Mouse (Mus musculus): ENCODE results near the gene Gm10715.
"Not testable (repeated sequence)": the region's sequence is repeated elsewhere in the genome, so short reads cannot be mapped to it uniquely, and the experiment has no call there.

Gene Gm10715

DNA sequence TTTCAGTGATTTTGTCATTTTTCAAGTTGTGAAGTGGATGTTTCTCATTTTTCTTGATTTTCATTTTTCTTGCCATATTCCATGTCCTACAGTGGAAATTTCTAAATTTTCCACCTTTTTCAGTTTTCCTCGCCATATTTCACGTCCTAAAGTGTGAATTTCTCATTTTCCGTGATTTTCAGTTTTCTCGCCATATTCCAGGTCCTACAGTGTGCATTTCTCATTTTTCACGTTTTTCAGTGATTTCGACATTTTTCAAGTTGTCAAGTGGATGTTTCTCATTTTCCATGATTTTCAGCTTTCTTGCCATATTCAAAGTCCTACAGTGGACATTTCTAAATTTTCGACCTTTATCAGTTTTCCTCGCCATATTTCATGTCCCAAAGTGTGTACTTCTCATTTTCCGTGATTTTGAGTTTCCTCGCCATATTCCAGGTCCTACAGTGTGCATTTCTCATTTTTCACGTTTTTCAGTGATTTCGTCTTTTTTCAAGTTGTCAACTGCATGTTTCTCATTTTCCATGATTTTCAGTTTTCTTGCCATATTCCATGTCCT lies 11.7 kb upstream of the Gm10715 start, which contains the start of gene Gm10717:
Gene Gm10717, plus strand, starts transcription at position 506 of the 556 bp plus-strand sequence.
- not testable (repeated sequence) for DNase-seq (ENCODE audit: low read depth)

DNA sequence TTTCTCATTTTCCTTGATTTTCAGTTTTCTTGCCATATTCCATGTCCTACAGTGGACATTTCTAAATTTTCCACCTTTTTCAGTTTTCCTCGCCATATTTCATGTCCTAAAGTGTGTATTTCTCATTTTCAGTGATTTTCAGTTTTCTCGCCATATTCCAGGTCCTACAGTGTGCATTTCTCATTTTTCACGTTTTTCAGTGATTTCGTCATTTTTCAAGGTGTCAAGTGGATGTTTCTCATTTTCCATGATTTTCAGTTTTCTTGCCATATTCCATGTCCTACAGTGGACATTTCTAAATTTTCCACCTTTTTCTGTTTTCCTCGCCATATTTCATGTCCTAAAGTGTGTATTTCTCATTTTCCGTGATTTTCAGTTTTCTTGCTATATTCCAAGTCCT lies 11.0 kb upstream of the Gm10715 start:
- not testable (repeated sequence) for DNase-seq (ENCODE audit: low read depth)

GRCm38 (mm10) chr9:3026136-3026535 lies 10.5 kb upstream of the Gm10715 start:
- DNase-seq (ENCODE audit: low read depth), result not testable (repeated sequence)

DNA sequence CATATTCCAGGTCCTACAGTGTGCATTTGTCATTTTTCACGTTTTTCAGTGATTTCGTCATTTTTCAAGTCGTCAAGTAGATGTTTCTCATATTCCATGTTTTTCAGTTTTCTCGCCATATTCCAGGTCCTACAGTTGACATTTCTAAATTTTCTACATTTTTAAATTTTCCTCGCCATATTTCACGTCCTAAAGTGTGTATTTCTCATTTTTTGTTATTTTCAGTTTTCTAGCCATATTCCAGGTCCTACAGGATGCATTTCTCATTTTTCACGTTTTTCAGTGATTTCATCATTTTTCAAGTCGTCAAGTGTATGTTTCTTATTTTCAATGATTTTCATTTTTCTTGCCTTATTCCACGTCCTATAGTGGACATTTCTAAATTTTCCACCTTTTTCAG lies 9.9 kb upstream of the Gm10715 start:
- DNase-seq (ENCODE audit: low read depth), result not testable (repeated sequence)

DNA sequence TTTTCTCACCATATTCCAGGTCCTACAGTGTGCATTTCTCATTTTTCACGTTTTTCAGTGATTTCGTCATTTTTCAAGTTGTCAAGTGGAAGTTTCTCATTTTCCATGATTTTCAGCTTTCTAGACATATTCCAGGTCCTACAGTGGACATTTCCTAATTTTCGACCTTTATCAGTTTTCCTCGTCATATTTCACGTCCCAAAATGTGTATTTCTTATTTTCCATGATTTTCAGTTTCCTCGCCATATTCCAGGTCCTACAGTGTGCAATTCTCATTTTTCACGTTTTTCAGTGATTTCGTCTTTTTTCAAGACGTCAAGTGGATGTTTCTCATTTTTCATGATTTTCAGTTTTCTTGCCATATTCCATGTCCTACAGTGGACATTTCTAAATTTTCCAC lies 9.5 kb upstream of the Gm10715 start:
- DNase-seq (ENCODE audit: low read depth), result peak; percentile 29

DNA sequence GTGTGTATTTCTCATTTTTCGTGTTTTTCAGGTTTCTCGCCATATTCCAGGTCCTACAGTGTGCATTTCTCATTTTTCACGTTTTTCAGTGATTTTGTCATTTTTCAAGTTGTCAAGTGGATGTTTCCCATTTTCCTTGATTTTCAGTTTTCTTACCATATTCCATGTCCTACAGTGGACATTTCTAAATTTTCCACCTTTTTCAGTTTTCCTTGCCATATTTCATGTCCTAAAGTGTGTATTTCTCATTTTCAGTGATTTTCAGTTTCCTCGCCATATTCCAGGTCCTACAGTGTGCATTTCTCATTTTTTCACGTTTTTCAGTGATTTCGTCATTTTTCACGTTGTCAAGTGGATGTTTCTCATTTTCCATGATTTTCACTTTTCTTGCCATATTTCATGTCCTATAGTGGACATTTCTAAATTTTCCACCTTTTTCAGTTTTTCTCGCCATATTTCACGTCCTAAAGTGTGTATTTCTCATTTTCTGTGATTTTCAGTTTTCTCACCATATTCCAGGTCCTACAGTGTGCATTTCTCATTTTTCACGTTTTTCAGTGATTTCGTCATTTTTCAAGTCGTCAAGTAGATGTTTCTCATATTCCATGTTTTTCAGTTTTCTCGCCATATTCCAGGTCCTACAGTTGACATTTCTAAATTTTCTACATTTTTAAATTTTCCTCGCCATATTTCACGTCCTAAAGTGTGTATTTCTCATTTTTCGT lies 7.2 kb upstream of the Gm10715 start:
- not testable (repeated sequence) for DNase-seq (ENCODE audit: low read depth)

DNA sequence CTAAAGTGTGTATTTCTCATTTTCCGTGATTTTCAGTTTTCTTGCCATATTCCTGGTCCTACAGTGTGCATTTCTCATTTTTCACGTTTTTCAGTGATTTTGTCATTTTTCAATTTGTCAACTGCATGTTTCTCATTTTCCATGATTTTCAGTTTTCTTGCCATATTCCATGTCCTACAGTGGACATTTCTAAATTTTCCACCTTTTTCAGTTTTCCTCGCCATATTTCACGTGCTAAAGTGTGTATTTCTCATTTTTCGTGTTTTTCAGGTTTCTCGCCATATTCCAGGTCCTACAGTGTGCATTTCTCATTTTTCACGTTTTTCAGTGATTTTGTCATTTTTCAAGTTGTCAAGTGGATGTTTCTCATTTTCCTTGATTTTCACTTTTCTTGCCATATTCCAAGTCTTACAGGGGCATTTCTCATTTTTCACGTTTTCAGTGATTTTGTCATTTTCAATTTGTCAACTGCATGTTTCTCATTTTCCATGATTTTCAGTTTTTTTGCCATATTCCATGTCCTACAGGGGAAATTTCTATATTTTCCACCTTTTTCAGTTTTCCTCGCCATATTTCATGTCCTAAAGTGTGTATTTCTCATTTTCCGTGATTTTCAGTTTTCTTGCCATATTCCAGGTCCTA lies 5.9 kb upstream of the Gm10715 start:
- DNase-seq (ENCODE audit: low read depth), result peak; percentile 93

DNA sequence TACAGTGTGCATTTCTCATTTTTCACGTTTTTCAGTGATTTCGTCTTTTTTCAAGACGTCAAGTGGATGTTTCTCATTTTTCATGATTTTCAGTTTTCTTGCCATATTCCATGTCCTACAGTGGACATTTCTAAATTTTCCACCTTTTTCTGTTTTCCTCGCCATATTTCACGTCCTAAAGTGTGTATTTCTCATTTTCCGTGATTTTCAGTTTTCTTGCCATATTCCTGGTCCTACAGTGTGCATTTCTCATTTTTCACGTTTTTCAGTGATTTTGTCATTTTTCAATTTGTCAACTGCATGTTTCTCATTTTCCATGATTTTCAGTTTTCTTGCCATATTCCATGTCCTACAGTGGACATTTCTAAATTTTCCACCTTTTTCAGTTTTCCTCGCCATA lies 2.4 kb upstream of the Gm10715 start, which contains the start of gene Gm17535:
Gene Gm17535, plus strand, starts transcription at position 301 of the 400 bp plus-strand sequence.
- not testable (repeated sequence) for DNase-seq (ENCODE audit: low read depth)

DNA sequence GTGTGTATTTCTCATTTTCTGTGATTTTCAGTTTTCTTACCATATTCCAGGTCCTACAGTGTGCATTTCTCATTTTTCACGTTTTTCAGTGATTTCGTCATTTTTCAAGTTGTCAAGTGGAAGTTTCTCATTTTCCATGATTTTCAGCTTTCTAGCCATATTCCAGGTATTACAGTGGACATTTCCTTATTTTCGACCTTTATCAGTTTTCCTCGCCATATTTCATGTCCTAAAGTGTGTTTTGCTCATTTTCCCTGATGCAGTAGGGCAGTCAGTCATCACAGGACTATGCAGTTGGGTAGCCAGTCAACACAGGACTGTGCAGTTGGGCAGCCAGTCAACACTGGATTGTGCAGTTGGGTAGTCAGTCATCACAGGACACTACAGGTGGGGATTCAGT lies 1.5 kb downstream of the Gm10715 start:
- DNase-seq (ENCODE audit: low read depth), result peak; percentile 1
